Mouse (Mus musculus) heart, postnatal 0 days (tissue): ENCODE measurements around the gene Tmem184a.

ENCODE experiments used
- CTCF ChIP-seq: IDR thresholded peaks from 2 replicates; pipeline ENCODE4 v1.5.1; 2016; ENCODE audit warnings: antibody characterized with exemption, control low read depth, low read depth
- EP300 ChIP-seq: IDR thresholded peaks from 2 replicates; pipeline ENCODE4 v1.6.1; 2016; ENCODE audit warnings: antibody characterized with exemption, low read depth

- no peak for TF ChIP-seq EP300
- TF ChIP-seq CTCF, result no peak
Measured at GRCm38 (mm10) chr5:139811677-139812397, 7.9 kb downstream of the Tmem184a start.
